Mouse (Mus musculus) C2C12 (cell line): ENCODE measurements around the gene Mark2. TPM values are rescaled to one million over a fixed set of nuclear protein-coding genes. Genes with fewer than 3 reads are reported as not detected.

Experiments used
- H3K27me3 ChIP-seq: one replicate; pipeline ENCODE4 v1.6.1; 2011; ENCODE audit not compliant: control insufficient read depth, insufficient read depth, insufficient read length
- H3K36me3 ChIP-seq: one replicate; pipeline ENCODE4 v1.6.1; 2011; ENCODE audit not compliant: control insufficient read depth, insufficient read depth
- H3K4me3 ChIP-seq: one replicate; pipeline ENCODE4 v1.5.1; 2011; ENCODE audit warnings: mild to moderate bottlenecking, control low read depth; ENCODE audit not compliant: poor library complexity, insufficient read depth, severe bottlenecking
- H3K79me2 ChIP-seq: one replicate; pipeline ENCODE4 v1.6.1; 2011; ENCODE audit not compliant: control insufficient read depth, insufficient read depth
- H3K79me3 ChIP-seq: one replicate; pipeline ENCODE4 v1.6.1; 2011; ENCODE audit warnings: low read depth, control low read depth
- H3ac ChIP-seq: one replicate; pipeline ENCODE3; 2011; ENCODE audit warnings: low read depth; ENCODE audit not compliant: control insufficient read depth, insufficient read length
- CEBPB ChIP-seq: IDR thresholded peaks from one replicate; pipeline ENCODE4 v1.6.1; 2011; ENCODE audit warnings: low read depth, mild to moderate bottlenecking, control low read depth, moderate library complexity
- CTCF ChIP-seq: IDR thresholded peaks from one replicate; pipeline ENCODE4 v1.5.1; 2011; ENCODE audit not compliant: control insufficient read depth, insufficient read depth, insufficient read length
- FOSL1 ChIP-seq: IDR thresholded peaks from one replicate; pipeline ENCODE4 v1.8.0; 2011; ENCODE audit warnings: mild to moderate bottlenecking, low read length; ENCODE audit not compliant: poor library complexity, insufficient read depth, severe bottlenecking
- MAX ChIP-seq: IDR thresholded peaks from one replicate; pipeline ENCODE4 v1.6.1; 2011; ENCODE audit warnings: mild to moderate bottlenecking, control low read depth
- MYOD1 ChIP-seq: IDR thresholded peaks from one replicate; pipeline ENCODE4 v1.6.1; 2011; ENCODE audit warnings: low read depth; ENCODE audit not compliant: control insufficient read depth, insufficient read length
- MYOG ChIP-seq: IDR thresholded peaks from one replicate; pipeline ENCODE4 v1.6.1; 2011; ENCODE audit not compliant: control insufficient read depth, insufficient read length; ENCODE audit errors: extremely low read depth
- USF1 ChIP-seq: IDR thresholded peaks from one replicate; pipeline ENCODE4 v1.6.1; 2011; ENCODE audit warnings: low read depth, mild to moderate bottlenecking, control low read depth, moderate library complexity
- polyA plus RNA-seq: library from polyadenylated mRNA; unstranded; fragments of >200 nt; fragmentation: generic; extraction: Trizol; gene quantifications from one replicate; pipeline ENCODE4 v1.2.1, GENCODE M21; 2012; ENCODE audit warnings: missing spikeins

Gene Mark2
- polyA plus RNA-seq, 1 experiment, result 27.2 TPM

DNA sequence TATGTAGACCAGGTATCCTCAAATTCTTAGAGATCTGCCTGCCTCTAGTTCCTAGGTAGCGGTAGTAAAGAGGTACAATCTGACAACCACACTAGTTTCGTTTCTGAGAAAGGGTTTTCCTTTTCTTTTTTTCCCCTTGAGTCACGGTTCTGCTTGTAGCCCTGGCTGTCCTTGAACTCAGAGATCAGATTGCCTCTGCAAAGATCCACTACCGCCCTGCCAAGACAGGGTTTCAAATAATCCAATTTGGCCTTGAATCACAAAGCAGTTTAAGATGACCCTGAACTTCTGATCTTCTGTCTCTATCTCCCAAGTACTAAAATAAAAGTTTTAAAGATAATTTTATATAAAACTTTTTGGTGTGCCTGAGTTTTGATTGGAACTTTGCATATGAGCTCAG lies 23.9 kb downstream of the Mark2 start:
- H3K27me3 ChIP-seq, result no peaks in the 10 kb centered on the region
- TF ChIP-seq FOSL1 (no peak), CEBPB (no peak), MAX (no peak), MYOG (no peak), USF1 (no peak)
- peaks cover 87% of the 10 kb centered on the region for H3K79me3 ChIP-seq
- H3K79me2 ChIP-seq, result peaks cover 100% of the 10 kb centered on the region
- H3K4me3 ChIP-seq, result no peak overlapping the region
- H3ac ChIP-seq, result no peak overlapping the region
- H3K36me3 ChIP-seq, result no peaks in the 10 kb centered on the region

DNA sequence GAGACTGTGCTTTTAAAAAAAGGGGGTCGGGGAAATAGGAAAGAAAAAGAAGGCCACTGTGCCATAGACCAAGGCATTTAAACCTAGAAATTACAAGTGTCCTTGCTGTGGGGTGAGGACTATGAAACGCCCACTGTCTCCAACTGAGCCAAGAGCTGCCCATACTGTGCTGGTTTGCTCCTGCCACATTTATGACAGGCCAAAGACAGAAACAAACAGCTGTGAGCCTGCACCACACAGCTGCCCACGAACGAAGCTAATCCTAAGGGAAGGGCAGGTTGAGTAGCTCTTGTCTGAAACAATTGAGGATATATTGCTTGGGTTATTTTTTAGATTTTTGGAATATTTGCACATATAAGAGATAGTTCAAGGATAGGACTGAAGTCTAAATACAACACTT lies 24.8 kb downstream of the Mark2 start:
- Histone ChIP-seq H3K36me3 (no peaks in the 10 kb centered on the region), H3K4me3 (no peak overlapping the region), H3ac (no peak overlapping the region), H3K79me3 (peaks cover 88% of the 10 kb centered on the region), H3K27me3 (no peaks in the 10 kb centered on the region), H3K79me2 (peaks cover 100% of the 10 kb centered on the region)
- TF ChIP-seq CTCF (no peak), MYOD1 (peak; percentile 98)

DNA sequence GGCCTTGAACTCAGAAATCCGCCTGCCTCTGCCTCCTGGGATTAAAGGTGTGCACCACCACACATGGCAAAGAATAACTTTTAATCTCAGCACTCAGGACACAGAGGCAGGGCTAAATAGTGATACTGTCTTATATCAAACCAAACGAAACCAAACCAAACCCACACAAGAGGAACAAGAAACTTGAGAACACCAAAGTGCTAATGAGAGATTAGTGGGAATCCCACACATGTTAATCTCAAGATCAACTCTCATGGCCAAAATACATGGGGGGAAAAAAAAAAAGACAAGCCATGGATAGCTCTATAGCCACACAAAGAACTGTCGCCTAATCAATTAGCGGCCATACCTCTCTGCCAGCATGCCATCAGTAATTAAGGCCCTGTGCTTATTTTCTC lies 26.1 kb downstream of the Mark2 start:
- Histone ChIP-seq H3K36me3 (no peaks in the 10 kb centered on the region), H3ac (no peak overlapping the region), H3K27me3 (no peaks in the 10 kb centered on the region), H3K79me2 (peaks cover 100% of the 10 kb centered on the region), H3K4me3 (no peak overlapping the region), H3K79me3 (peaks cover 88% of the 10 kb centered on the region)
- no peak for TF ChIP-seq CTCF
- no peak for TF ChIP-seq MYOD1
- TF ChIP-seq FOSL1, result no peak
- TF ChIP-seq MYOG, result no peak
- TF ChIP-seq CEBPB, result no peak
- TF ChIP-seq USF1, result no peak
- TF ChIP-seq MAX, result no peak

DNA sequence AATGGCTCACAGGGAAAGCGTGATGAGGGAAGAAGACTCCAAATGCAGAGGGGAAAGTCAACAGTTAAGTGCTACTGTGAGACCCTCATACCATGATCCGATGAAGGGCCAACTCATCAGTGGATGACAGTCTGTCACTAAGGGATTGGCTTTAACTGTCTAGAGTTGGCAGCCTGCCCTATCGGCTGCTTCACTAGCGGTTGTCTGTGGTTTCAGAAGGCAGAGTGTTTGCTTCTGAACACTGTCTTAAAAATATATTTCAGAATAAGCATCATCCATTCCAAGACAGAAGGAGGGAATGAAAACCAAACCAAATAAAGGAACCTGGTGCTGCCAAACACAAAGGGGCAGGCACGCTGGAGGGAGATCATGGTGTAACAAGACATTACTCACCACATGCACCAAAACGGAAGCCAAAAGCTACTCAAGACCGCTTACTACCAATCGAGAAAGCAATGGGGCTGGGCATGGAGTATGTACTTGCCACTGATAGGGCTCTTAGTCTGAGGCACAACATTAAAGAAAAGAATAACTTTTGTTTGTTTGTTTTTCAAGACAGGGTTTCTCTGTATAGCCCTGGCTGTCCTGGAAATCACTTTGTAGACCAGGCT lies 26.6 kb downstream of the Mark2 start:
- H3K27me3 ChIP-seq, result no peaks in the 10 kb centered on the region
- peaks cover 88% of the 10 kb centered on the region for H3K79me3 ChIP-seq
- TF ChIP-seq CTCF, result no peak
- no peak for TF ChIP-seq CEBPB
- peaks cover 100% of the 10 kb centered on the region for H3K79me2 ChIP-seq
- H3ac ChIP-seq, result no peak overlapping the region
- H3K36me3 ChIP-seq, result no peaks in the 10 kb centered on the region
- H3K4me3 ChIP-seq, result no peak overlapping the region

DNA sequence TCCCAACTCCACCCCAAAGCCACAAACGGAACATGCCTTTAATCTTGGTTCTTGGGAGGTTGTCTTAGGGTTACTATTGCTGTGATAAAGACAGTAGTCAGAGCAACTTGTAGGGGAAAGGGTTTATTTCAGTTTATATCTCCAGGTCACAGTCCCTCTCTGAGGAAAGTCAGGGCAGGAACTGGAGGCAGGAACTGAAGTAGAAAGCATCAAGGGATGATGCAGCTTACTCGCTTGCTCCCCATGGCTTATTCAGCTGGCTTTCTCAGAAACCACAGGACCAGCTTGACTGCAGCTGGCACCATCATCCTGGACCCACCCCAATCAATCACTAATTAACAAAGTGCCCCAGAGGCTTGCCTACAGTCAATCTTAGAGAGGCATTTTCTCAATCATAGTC lies 28.0 kb downstream of the Mark2 start:
- no peaks in the 10 kb centered on the region for H3K27me3 ChIP-seq
- TF ChIP-seq MYOD1, result no peak
- no peak for TF ChIP-seq CTCF
- TF ChIP-seq CEBPB, result no peak
- TF ChIP-seq FOSL1, result no peak
- no peak for TF ChIP-seq USF1
- no peak for TF ChIP-seq MYOG
- no peak for TF ChIP-seq MAX
- no peak overlapping the region for H3K4me3 ChIP-seq
- peaks cover 100% of the 10 kb centered on the region for H3K79me2 ChIP-seq
- H3K79me3 ChIP-seq, result peaks cover 85% of the 10 kb centered on the region
- no peak overlapping the region for H3ac ChIP-seq
- no peaks in the 10 kb centered on the region for H3K36me3 ChIP-seq

DNA sequence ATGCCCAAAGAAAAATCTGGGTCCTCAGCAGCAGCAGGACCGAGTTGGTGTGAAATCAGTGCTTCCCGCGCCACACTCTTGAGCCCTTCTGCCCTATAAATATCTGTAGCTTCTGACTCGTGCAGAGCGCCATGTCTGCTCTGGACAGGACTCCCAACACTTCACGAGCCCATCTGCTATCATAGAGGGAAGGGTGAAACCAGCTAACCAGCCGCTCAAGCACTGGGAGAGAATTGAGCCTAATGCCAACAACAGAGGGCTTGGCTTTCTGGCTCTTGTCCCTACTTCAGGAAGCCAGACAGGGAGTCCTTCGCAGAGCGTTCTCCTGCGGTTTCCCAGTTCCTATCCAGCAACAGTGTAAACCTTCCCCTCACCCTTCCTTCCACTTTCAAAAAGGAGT lies 30.4 kb downstream of the Mark2 start:
- Histone ChIP-seq H3K36me3 (no peaks in the 10 kb centered on the region), H3ac (no peak overlapping the region), H3K4me3 (no peak overlapping the region), H3K27me3 (no peaks in the 10 kb centered on the region), H3K79me2 (peaks cover 100% of the 10 kb centered on the region), H3K79me3 (peaks cover 82% of the 10 kb centered on the region)
- TF ChIP-seq MAX, result no peak
- no peak for TF ChIP-seq USF1

DNA sequence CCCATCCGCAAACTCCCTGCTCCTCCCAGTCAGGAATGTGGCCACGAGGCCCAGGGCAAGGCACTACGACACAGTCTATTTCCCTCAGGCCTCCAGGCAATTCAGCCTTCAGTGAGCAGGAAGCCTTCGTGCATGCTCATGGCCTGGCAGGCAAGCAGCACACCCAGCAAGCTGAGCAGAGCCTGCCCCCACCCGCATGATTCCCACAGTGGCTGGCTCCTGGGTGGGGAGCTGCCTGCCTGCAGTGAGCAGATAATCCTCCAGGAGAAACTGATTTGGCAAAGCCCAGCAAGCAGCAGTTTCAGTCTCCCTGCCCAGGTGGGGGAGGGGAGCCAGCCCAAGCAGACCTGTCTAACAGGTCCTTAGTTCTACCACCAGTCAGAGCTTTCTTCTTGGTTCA lies 31.0 kb downstream of the Mark2 start:
- TF ChIP-seq USF1 (no peak), CTCF (no peak), MYOD1 (no peak), CEBPB (no peak), MYOG (no peak), MAX (no peak), FOSL1 (no peak)
- no peak overlapping the region for H3ac ChIP-seq
- peaks cover 81% of the 10 kb centered on the region for H3K79me3 ChIP-seq
- no peaks in the 10 kb centered on the region for H3K27me3 ChIP-seq
- H3K36me3 ChIP-seq, result no peaks in the 10 kb centered on the region
- H3K79me2 ChIP-seq, result peaks cover 100% of the 10 kb centered on the region
- no peak overlapping the region for H3K4me3 ChIP-seq
